Mouse (Mus musculus): ENCODE data around the gene Cpa1. TPM values are rescaled to one million over a fixed set of nuclear protein-coding genes. Genes with fewer than 3 reads are reported as not detected.

Gene Cpa1
- polyA plus RNA-seq, 1 experiment from 2014 or later = 0.96 TPM

DNA sequence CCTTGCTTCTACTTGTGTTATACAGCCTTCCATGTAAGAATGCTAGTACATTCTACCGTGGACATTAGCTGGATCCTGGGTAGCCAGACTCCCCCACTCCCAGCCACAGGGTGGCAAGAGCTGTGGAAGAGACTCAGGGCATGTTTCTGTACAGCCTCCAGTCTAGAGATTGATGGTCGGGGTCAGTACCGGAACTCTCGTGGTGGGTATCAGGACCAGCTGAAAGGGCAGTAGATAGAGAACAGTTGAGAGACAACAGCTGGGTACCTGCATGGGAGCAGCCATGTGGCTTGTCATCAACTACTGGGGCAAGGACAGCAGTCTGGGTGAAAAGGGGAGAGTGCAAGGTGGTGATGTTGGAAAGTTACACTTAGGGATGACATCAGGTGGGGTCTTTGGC, 33.9 kb upstream of the Cpa1 start:
- DNase-seq (ENCODE audit: low spot score) = no peak
- Histone ChIP-seq H3K4me3 (replicated peaks; ENCODE audit: low read length) (no peak overlapping the region), H3K27ac (no peak overlapping the region), H3K9me3 (ENCODE audit: control insufficient read depth, low read length) (no peaks in the 10 kb centered on the region), H3K27me3 (ENCODE audit: control insufficient read depth, insufficient read depth, low read length) (no peaks in the 10 kb centered on the region), H3K36me3 (replicated peaks; ENCODE audit: control insufficient read depth, insufficient read depth) (no peaks in the 10 kb centered on the region), H3K4me1 (replicated peaks; ENCODE audit: control insufficient read depth, insufficient read depth, low read length) (no peaks in the 10 kb centered on the region), H3K9ac (no peak overlapping the region), H3K4me2 (replicated peaks) (no peak overlapping the region)
- no peak for ATAC-seq (ENCODE audit: low FRiP score)
- WGBS = 90% methylated on average over 4 of the region's 4 CpGs

DNA sequence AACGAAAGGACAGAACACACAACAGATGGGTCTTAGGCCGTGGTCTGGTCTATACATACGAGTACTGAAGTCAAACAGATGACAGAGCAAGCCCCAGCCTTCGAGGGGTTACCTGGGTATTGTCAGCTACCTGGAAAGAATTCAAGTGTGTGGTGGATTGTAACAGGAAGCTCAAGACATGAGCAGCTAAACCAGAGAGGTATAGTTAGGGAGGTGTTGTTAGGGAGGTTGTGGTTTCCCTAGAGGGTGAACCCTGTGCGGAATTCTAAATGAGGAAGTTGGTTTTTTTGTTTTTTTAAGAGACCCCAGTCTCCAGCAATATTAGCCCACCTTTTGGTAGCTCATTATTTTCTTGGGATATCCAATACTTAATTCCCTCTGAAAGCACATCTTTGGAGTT, 33.3 kb upstream of the Cpa1 start:
- Histone ChIP-seq H3K9ac (no peak overlapping the region), H3K27me3 (ENCODE audit: control insufficient read depth, insufficient read depth, low read length) (no peaks in the 10 kb centered on the region), H3K9me3 (ENCODE audit: control insufficient read depth, low read length) (no peaks in the 10 kb centered on the region), H3K27ac (no peak overlapping the region), H3K4me3 (replicated peaks; ENCODE audit: low read length) (no peak overlapping the region), H3K36me3 (replicated peaks; ENCODE audit: control insufficient read depth, insufficient read depth) (no peaks in the 10 kb centered on the region), H3K4me1 (replicated peaks; ENCODE audit: control insufficient read depth, insufficient read depth, low read length) (no peaks in the 10 kb centered on the region), H3K4me2 (replicated peaks) (no peak overlapping the region)
- no peak for DNase-seq (ENCODE audit: low spot score)
- no peak for ATAC-seq (ENCODE audit: low FRiP score)
- WGBS = 89% methylated on average over 5 of the region's 5 CpGs

GRCm38 (mm10) chr6:30610710-30611109, 28.3 kb upstream of the Cpa1 start, which contains the start of gene Cpa5:
Cpa5 (plus strand) TSS chr6:30611010.
- H3K4me1 ChIP-seq (replicated peaks; ENCODE audit: control insufficient read depth, insufficient read depth, low read length) = peaks cover 5% of the 10 kb centered on the region; the same call in 1 of the 2 replicates

DNA sequence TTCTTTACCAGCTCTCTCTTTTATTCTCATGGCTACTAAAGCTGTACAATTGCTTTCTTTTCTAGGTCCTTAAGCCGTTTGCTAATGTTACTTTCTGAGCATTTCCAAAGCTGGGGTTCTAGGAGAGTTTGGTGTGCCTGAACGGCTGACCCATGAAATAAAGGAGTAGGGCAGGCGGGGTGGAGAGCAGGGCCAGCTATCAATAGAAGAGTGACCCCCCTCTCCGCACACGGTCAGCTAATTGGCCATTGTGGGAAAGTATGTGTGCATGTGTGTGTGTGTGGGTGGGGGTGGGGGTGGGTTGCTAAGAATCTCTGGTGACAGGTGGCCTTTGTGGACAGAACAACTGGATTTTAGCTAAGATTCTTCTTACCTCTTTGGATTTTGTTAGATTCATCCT, 27.8 kb upstream of the Cpa1 start:
- Histone ChIP-seq H3K36me3 (replicated peaks; ENCODE audit: control insufficient read depth, insufficient read depth) (no peaks in the 10 kb centered on the region), H3K27me3 (ENCODE audit: control insufficient read depth, insufficient read depth, low read length) (0 out of 2 replicates have a peak, but pooled peaks cover 4% of the 10 kb centered on the region), H3K9me3 (ENCODE audit: control insufficient read depth, low read length) (no peaks in the 10 kb centered on the region), H3K4me1 (replicated peaks; ENCODE audit: control insufficient read depth, insufficient read depth, low read length) (peaks cover 10% of the 10 kb centered on the region), H3K4me2 (replicated peaks) (no peak overlapping the region), H3K4me3 (replicated peaks; ENCODE audit: low read length) (no peak overlapping the region), H3K9ac (no peak overlapping the region), H3K27ac (no peak overlapping the region)
- ATAC-seq (ENCODE audit: low FRiP score) (no peak), DNase-seq (ENCODE audit: low spot score) (no peak)
- 21% methylated on average over 5 of the region's 5 CpGs for WGBS

More at GRCm38 (mm10) chr6:30610710-30611109, 28.3 kb upstream of the Cpa1 start, which contains the start of gene Cpa5:
- DNase-seq (ENCODE audit: low spot score) (no peak), ATAC-seq (ENCODE audit: low FRiP score) (no peak)
- Histone ChIP-seq H3K4me3 (replicated peaks; ENCODE audit: low read length) (no peak within 1 kb of the TSS), H3K4me2 (replicated peaks) (no peak within 1 kb of the TSS), H3K9ac (no peak within 1 kb of the TSS), H3K27me3 (ENCODE audit: control insufficient read depth, insufficient read depth, low read length) (0 out of 2 replicates have a peak, but pooled peaks cover 4% of the 10 kb centered on the region), H3K9me3 (ENCODE audit: control insufficient read depth, low read length) (no peaks in the 10 kb centered on the region), H3K27ac (no peak within 1 kb of the TSS), H3K36me3 (replicated peaks; ENCODE audit: control insufficient read depth, insufficient read depth) (no peaks in the 10 kb centered on the region)
- 85% methylated on average over 7 of the region's 7 CpGs for WGBS

GRCm38 (mm10) chr6:30614251-30614650, 24.8 kb upstream of the Cpa1 start:
- Histone ChIP-seq H3K9ac (no peak overlapping the region), H3K9me3 (ENCODE audit: control insufficient read depth, low read length) (no peaks in the 10 kb centered on the region), H3K4me2 (replicated peaks) (no peak overlapping the region), H3K4me1 (replicated peaks; ENCODE audit: control insufficient read depth, insufficient read depth, low read length) (peaks cover 38% of the 10 kb centered on the region), H3K27me3 (ENCODE audit: control insufficient read depth, insufficient read depth, low read length) (0 out of 2 replicates have a peak, but pooled peaks cover 4% of the 10 kb centered on the region), H3K27ac (no peak overlapping the region), H3K4me3 (replicated peaks; ENCODE audit: low read length) (no peak overlapping the region), H3K36me3 (replicated peaks; ENCODE audit: control insufficient read depth, insufficient read depth) (no peaks in the 10 kb centered on the region)
- 55% methylated on average over 6 of the region's 6 CpGs for WGBS
- no peak for DNase-seq (ENCODE audit: low spot score)
- ATAC-seq (ENCODE audit: low FRiP score) = no peak

DNA sequence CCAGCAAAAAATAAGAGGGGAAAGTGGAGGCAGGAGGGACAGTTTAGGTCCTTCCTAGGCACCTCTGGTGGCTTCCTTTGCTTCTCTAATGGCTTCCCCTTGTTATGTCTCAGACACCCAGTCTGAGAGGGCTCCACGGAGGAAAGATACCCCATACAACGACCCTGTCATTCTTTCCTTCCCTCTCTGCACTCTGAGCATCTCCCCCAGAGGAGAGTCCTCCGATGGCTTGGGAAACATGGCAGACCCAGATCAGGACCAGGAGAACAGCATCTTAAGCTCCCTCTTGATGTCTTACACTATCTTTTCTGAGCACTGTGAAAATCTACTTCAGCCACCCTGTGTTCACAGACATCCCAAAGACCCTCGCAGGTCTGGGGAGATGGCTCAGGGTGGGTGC, 23.3 kb upstream of the Cpa1 start:
- H3K4me3 ChIP-seq (replicated peaks; ENCODE audit: low read length) = no peak overlapping the region
- H3K36me3 ChIP-seq (replicated peaks; ENCODE audit: control insufficient read depth, insufficient read depth) = no peaks in the 10 kb centered on the region
- H3K4me2 ChIP-seq (replicated peaks) = no peak overlapping the region
- H3K27me3 ChIP-seq (ENCODE audit: control insufficient read depth, insufficient read depth, low read length) = 0 out of 2 replicates have a peak, but pooled peaks cover 4% of the 10 kb centered on the region
- no peak overlapping the region for H3K9ac ChIP-seq
- H3K4me1 ChIP-seq (replicated peaks; ENCODE audit: control insufficient read depth, insufficient read depth, low read length) = peaks cover 38% of the 10 kb centered on the region
- H3K27ac ChIP-seq = no peak overlapping the region; the same call in 1 of the 2 replicates
- DNase-seq (ENCODE audit: low spot score) = no peak
- WGBS = 16% methylated on average over 4 of the region's 4 CpGs
- ATAC-seq (ENCODE audit: low FRiP score) = no peak
- H3K9me3 ChIP-seq (ENCODE audit: control insufficient read depth, low read length) = no peaks in the 10 kb centered on the region

DNA sequence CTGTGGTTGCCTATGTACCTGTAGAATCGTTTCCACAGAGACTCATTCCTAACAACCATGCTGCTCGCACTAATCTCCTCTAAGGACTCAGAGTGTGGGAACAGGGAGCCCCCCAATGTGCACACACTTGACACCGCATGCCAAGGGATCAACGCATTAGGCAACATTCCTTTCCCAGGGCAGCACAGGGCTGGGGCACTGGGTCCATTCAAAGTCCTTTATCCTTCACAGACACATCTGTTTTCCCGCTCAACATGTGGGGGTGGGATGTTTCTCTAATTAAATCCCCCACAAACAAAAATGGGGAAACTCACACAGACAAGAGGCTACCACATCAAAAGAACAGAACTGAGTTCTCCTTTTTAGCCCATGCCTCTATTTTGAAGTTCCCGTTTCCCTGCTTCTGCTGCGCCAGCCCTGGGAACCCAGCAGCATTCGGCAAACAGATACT, 22.5 kb upstream of the Cpa1 start:
- Histone ChIP-seq H3K4me2 (replicated peaks) (0 out of 2 replicates have a peak overlapping the region, but pooled peaks have one; percentile 13), H3K27me3 (ENCODE audit: control insufficient read depth, insufficient read depth, low read length) (0 out of 2 replicates have a peak, but pooled peaks cover 4% of the 10 kb centered on the region), H3K4me1 (replicated peaks; ENCODE audit: control insufficient read depth, insufficient read depth, low read length) (peaks cover 38% of the 10 kb centered on the region), H3K36me3 (replicated peaks; ENCODE audit: control insufficient read depth, insufficient read depth) (no peaks in the 10 kb centered on the region), H3K9ac (0 out of 2 replicates have a peak overlapping the region, but pooled peaks have one; percentile 8), H3K27ac (no peak overlapping the region; the same call in 1 of the 2 replicates), H3K4me3 (replicated peaks; ENCODE audit: low read length) (no peak overlapping the region), H3K9me3 (ENCODE audit: control insufficient read depth, low read length) (no peaks in the 10 kb centered on the region)
- 3% methylated on average over 8 of the region's 8 CpGs for WGBS
- DNase-seq (ENCODE audit: low spot score) (no peak), ATAC-seq (ENCODE audit: low FRiP score) (no peak)

DNA sequence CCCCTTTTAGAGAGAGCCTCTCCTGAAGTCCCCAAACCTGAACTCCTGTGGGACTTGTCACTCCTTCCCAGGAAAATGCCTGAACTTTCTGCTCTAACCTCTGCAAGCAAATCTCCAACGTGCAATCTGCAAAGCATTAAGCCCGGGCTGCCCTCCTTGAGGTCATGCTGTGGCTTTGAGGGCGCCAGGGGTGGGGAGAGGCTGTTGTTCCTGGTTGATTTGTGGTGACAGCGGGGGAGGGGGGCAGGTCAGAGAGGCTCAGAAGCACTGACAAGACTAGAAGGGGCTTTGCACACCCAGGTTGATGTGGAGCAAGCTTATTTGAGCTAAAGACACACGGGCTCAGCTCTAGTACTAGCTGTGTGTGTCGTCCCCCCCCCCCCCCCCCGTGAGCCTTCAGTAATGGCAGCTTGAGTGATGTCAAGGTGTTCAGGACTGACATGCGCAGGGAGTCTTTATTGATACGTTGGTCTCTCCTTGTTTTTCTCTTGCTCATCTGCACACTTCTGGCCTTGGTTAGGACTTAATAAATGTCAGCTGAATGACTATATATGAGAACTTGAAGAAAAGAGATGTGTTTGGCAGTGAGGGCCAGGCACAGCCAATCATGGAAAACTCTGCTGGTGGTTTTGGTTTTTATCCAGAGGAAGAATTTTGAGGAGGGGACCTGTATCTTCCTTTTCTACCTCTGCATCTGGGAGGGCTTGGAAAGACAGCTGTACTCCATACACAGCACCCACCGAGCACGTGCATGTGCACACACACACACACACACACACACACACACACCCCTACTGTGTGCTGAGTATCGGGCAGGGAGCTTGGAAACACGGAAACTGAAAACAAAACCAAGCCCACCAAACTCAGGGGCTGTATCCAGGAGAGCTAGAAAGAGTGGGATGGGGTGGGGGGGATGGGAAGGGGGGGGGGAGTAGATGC, 21.7 kb upstream of the Cpa1 start:
- ATAC-seq (ENCODE audit: low FRiP score) (peak; percentile 56), DNase-seq (ENCODE audit: low spot score) (no peak)
- whole genome bisulfite sequencing = 5% methylated on average over 11 of the region's 13 CpGs
- Histone ChIP-seq H3K36me3 (replicated peaks; ENCODE audit: control insufficient read depth, insufficient read depth) (no peaks in the 10 kb centered on the region), H3K27ac (peak overlapping the region; percentile 88), H3K4me3 (replicated peaks; ENCODE audit: low read length) (peak overlapping the region; percentile 20; the same call in 1 of the 2 replicates), H3K9me3 (ENCODE audit: control insufficient read depth, low read length) (no peaks in the 10 kb centered on the region), H3K9ac (0 out of 2 replicates have a peak overlapping the region, but pooled peaks have one; percentile 8), H3K27me3 (ENCODE audit: control insufficient read depth, insufficient read depth, low read length) (0 out of 2 replicates have a peak, but pooled peaks cover 4% of the 10 kb centered on the region), H3K4me2 (replicated peaks) (peak overlapping the region; percentile 51), H3K4me1 (replicated peaks; ENCODE audit: control insufficient read depth, insufficient read depth, low read length) (peaks cover 38% of the 10 kb centered on the region)

- peak; percentile 94 for ATAC-seq (ENCODE audit: low FRiP score)
Measured at GRCm38 (mm10) chr6:30617959-30618590, 20.9 kb upstream of the Cpa1 start.

More at GRCm38 (mm10) chr6:30617959-30618590, 20.9 kb upstream of the Cpa1 start:
- H3K36me3 ChIP-seq (replicated peaks; ENCODE audit: control insufficient read depth, insufficient read depth) = no peaks in the 10 kb centered on the region
- WGBS = 3% methylated on average over 18 of the region's 18 CpGs
- 0 out of 2 replicates have a peak, but pooled peaks cover 4% of the 10 kb centered on the region for H3K27me3 ChIP-seq (ENCODE audit: control insufficient read depth, insufficient read depth, low read length)
- peak overlapping the region; percentile 20; the same call in 1 of the 2 replicates for H3K4me3 ChIP-seq (replicated peaks; ENCODE audit: low read length)
- H3K9me3 ChIP-seq (ENCODE audit: control insufficient read depth, low read length) = no peaks in the 10 kb centered on the region
- H3K4me1 ChIP-seq (replicated peaks; ENCODE audit: control insufficient read depth, insufficient read depth, low read length) = peaks cover 38% of the 10 kb centered on the region
- peak overlapping the region; percentile 51 for H3K4me2 ChIP-seq (replicated peaks)
- peak; percentile 70 for DNase-seq (ENCODE audit: low spot score)
- peak overlapping the region; percentile 88 for H3K27ac ChIP-seq
- H3K9ac ChIP-seq = peak overlapping the region; percentile 41
